Mouse (Mus musculus) megakaryocyte-erythroid progenitor cell, adult 5-6 weeks (primary cell): ENCODE measurements around the gene Zfyve16. TPM values are rescaled to one million over a fixed set of nuclear protein-coding genes. Genes with fewer than 3 reads are reported as not detected.

Experiments used
- ATAC-seq: replicated peaks from 2 replicates; pipeline ENCODE4 v1.8.0; 2016; ENCODE audit warnings: mild to moderate bottlenecking, inconsistent platforms; ENCODE audit not compliant: severe bottlenecking, poor library complexity, low FRiP score, low TSS enrichment
- total RNA-seq, 2 experiments: library from RNA; stranded (forward) in 1 of 2; stranded (reverse) in 1 of 2; fragments of 200-1000, 215-1000 nt in 1 of 2; fragments of >200 nt in 1 of 2; fragmentation: Nextera tagmentation in 1 of 2; gene quantifications; 2 replicates each; pipeline ENCODE4 v1.2.3; 2014 to 2017

Gene Zfyve16
- total RNA-seq, 2 experiments from 2014 or later, result 4.0 to 4.7 TPM

- ATAC-seq, result no peak
These were observed 60.5 kb downstream of the Zfyve16 start for GRCm38 (mm10) chr13:92470151-92470550.

- no peak for ATAC-seq
These were observed 61.3 kb downstream of the Zfyve16 start for GRCm38 (mm10) chr13:92469381-92469780.

DNA sequence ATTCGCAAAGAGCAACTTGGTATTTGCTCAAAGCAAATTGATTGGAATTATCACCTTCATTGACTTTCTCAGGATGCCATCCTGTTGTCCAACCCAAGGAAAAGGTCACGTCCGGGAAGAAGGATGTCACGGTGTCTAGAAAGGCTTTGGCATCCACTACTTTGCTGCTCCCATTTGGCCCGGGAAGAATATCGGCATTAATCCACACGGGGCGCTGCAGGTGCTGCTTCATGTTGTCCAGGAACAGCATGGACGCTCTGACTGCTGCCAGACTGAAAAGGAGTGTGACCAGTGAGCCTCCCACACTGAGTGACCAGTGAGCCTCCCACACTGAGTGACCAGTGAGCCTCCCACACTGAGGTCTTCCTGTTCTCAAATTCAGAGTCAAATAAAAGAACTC is 62.8 kb downstream of the Zfyve16 start:
- no peak for ATAC-seq

DNA sequence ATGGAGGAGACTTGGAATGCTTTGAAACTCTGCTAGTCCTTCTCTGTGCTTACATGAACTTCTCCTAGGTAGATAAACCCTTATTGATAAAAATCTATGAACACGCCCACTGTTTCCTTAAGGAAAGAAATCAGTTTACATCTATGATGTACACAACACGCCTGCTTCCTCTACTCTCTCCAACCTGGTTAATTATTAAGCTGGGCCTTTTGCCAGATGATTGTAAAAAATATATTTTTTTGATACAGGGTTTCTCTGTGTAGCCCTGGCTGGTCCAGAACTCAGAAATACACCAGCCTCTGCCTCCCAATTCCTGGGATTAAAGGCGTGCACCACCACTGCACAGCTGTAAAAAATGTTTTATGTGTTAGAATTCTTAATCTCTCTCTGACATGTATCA is 66.0 kb downstream of the Zfyve16 start:
- ATAC-seq, result no peak

DNA sequence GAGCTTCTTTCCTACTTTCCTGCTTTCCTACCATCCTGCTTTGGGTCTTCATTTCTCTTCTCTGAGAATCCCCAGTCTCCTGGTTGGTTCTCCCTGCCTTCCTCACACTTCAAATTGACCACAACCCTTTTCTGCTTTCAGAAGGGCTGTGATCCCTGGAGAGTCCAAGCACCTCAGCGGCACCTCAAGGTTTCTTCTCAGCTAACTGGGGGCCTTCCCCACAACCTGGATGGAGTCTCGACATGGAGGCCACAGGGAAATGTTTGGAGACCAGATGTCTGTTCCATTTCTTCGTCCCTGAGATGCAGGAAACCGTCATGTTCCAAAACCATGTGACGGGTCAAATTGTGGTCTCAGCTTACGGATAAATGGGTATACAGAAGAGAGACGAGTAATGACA is 83.8 kb downstream of the Zfyve16 start:
- no peak for ATAC-seq

DNA sequence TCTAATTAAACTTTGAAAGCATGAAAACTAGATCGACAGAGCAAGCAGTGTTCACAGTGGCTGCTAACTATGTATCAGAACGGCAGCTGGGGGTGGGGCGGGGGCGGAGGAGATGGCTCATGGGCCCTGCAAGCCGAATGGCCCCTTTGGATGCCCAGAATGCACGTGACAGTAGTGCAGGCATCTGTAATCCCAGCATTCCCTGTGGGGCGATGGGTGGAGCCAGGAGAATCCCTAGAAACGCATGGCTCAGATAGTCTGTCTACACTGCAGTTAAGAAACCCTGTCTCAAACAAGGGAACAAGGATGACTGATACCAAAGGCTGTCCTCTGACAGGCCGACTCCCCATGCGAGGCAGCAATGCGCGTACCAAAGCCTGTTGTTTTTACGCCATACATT is 90.4 kb downstream of the Zfyve16 start:
- ATAC-seq, result no peak

DNA sequence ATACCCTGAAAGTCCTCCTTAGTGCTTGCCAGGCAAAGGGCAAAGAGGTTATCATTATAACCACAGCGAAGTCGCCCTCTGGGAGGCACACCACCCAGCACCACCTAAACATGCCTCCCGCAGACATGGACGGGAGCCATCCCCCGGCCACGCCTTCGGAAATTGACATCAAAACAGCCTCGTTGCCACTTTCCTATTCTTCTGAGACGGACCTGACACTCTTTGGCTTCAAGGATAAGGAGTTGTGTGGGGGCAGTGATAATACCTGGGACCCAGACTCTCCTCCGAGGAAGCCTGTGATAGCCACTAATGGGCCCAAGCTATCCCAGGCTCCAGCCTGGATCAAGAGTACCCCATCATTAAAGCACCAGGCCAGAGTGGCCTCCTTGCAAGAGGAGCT is 92.0 kb downstream of the Zfyve16 start:
- no peak for ATAC-seq

Other genes with a start within 250 kb of the Zfyve16 start
- not detected in 2 replicates for gene Gm20379, start 224.9 kb downstream of the Zfyve16 start, total RNA-seq (2014; fragmentation: Nextera tagmentation)
- not detected in 2 replicates for gene Gm20379, start 224.9 kb downstream of the Zfyve16 start, total RNA-seq (2017)
- 22.6 and 24.9 TPM in 2 replicates for gene Dhfr, start 176.1 kb downstream of the Zfyve16 start, total RNA-seq (2014; fragmentation: Nextera tagmentation)
- 25.5 and 30.3 TPM in 2 replicates for gene Dhfr, start 176.1 kb downstream of the Zfyve16 start, total RNA-seq (2017)
- 56.3 and 63.4 TPM in 2 replicates for gene Msh3, start 175.9 kb downstream of the Zfyve16 start, total RNA-seq (2014; fragmentation: Nextera tagmentation)
- gene Msh3, start 175.9 kb downstream of the Zfyve16 start, total RNA-seq (2017), result 57.2 and 59.9 TPM in 2 replicates
- gene Ankrd34b, start 105.0 kb downstream of the Zfyve16 start, total RNA-seq (2014; fragmentation: Nextera tagmentation), result not detected in 2 replicates
- not detected in 2 replicates for gene Ankrd34b, start 105.0 kb downstream of the Zfyve16 start, total RNA-seq (2017)
- gene Fam151b, start 46.9 kb downstream of the Zfyve16 start, total RNA-seq (2014; fragmentation: Nextera tagmentation), result 0.84 and 4.3 TPM in 2 replicates
- 1.4 and 11.3 TPM in 2 replicates for gene Fam151b, start 46.9 kb downstream of the Zfyve16 start, total RNA-seq (2017)
- gene Spz1, start 45.3 kb upstream of the Zfyve16 start, total RNA-seq (2014; fragmentation: Nextera tagmentation), result not detected in 2 replicates
- gene Spz1, start 45.3 kb upstream of the Zfyve16 start, total RNA-seq (2017), result not detected in 2 replicates
- 34.0 and 42.3 TPM in 2 replicates for gene Serinc5, start 80.2 kb upstream of the Zfyve16 start, total RNA-seq (2014; fragmentation: Nextera tagmentation)
- gene Serinc5, start 80.2 kb upstream of the Zfyve16 start, total RNA-seq (2017), result 23.5 and 23.7 TPM in 2 replicates